Mouse (Mus musculus) cerebellum, adult 2 months (tissue): Measurements from ENCODE around the gene Cntln.

ENCODE experiments used
- CTCF ChIP-seq: fragments of 200-500 bp; IDR thresholded peaks from 2 replicates; pipeline ENCODE4 v1.5.1; 2011; ENCODE audit warnings: low read depth, mild to moderate bottlenecking, control low read depth, low read length, moderate library complexity, borderline replicate concordance; ENCODE audit not compliant: insufficient read depth
- POLR2A ChIP-seq: fragments of 200-500 bp; IDR thresholded peaks from 2 replicates; pipeline ENCODE4 v1.6.1; 2011; ENCODE audit warnings: low read length, control low read depth, borderline replicate concordance; ENCODE audit not compliant: insufficient read depth

- TF ChIP-seq CTCF = no peak
- TF ChIP-seq POLR2A = no peak
These were observed 175.5 kb downstream of the Cntln start for GRCm38 (mm10) chr4:85059598-85059997.
